Mouse (Mus musculus): ENCODE measurements around the gene Cyb5r1.

The Cyb5r1 gene

DNA sequence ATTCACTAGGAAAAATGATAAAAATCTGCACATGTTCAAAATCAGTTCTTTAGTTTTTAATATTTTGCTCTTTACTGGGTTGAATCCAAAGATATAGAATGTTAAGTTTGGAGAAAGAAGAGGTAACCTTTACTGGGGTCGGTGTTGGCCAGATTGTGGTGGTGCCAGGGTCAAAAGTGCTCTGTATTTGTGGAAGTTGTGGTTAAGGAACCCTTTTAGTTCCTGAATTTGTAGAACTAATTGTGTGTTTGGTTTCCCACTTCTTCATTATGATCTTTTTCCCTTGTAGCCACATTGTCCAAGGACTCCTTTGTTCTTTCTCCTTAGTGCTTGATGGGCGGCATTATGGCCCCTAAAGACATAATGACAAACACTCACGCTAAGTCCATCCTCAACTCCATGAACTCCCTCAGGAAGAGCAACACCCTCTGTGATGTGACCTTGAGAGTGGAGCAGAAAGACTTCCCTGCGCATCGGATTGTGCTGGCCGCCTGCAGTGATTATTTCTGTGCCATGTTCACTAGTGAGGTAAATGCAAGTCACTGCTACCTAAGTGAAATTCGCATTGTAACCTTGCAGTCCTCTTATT is 52.9 kb downstream of the Cyb5r1 start:
- no peak for DNase-seq (ENCODE audit: low read depth, low spot score)

DNA sequence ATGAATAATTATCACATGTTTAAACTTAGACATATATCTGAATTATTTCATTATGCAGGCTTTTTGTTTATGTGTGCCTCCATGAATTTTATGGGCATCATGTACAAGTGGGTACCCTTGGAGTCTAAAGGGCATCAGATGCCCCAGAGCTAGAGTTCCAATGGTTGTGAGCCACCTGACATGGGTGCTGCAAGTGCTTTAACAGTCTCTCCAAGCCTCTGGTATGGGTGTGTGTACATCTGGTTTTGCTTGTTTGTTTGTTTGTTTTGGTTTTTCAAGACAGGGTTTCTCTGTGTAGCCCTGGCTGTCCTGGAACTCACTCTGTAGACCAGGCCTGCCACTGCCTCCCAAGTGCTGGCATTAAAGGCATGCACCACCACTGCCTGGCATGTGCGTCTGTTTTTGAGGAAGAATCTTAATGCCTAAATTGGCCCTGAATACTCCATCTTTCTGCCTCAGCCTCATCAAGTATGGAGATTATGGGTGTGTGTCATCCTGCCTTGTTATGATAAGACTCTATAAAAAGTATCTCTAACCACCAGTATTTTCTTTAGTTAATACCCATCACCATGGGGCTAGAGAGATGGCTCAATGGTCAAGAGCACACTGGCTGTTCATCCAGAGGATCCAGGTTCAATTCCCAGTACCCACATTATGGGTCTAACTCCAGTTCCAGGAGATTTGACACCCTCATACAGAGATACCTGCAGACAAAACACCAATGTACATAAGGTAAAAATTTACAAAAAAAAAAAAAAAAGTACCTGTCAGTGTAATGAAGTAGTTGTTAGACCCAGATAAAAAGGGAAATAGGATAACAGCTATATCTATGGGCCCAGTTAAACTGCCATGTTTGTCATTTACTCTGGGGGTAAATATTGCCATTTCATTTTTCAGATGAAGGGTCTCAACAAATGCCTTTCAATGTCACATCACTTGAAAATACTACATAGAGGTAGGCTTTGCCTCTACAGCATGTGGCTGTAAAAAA is 55.2 kb downstream of the Cyb5r1 start:
- no peak for DNase-seq (ENCODE audit: low read depth, low spot score)
